Mouse (Mus musculus) brain, embryonic 14.5 days (tissue): ENCODE measurements at regions not wholly inside any gene's neighbourhood (a gene's known extent, or its start where the extent isn't known, plus 50 kb on each side); places are given as distances from the start of the nearest gene placed in this dataset.

Experiments
- CTCF ChIP-seq: fragments of 200-500 bp; IDR thresholded peaks from 2 replicates; pipeline ENCODE4 v1.5.1; 2012; ENCODE audit warnings: inconsistent platforms, mild to moderate bottlenecking, moderate library complexity, borderline replicate concordance; ENCODE audit not compliant: insufficient read depth, insufficient read length; ENCODE audit errors: extremely low read depth
- POLR2A ChIP-seq: fragments of 200-500 bp; IDR thresholded peaks from 2 replicates; pipeline ENCODE4 v1.6.1; 2012; ENCODE audit warnings: mild to moderate bottlenecking, inconsistent platforms, borderline replicate concordance; ENCODE audit not compliant: poor library complexity, insufficient read depth, insufficient read length, severe bottlenecking; ENCODE audit errors: extremely low read depth

DNA sequence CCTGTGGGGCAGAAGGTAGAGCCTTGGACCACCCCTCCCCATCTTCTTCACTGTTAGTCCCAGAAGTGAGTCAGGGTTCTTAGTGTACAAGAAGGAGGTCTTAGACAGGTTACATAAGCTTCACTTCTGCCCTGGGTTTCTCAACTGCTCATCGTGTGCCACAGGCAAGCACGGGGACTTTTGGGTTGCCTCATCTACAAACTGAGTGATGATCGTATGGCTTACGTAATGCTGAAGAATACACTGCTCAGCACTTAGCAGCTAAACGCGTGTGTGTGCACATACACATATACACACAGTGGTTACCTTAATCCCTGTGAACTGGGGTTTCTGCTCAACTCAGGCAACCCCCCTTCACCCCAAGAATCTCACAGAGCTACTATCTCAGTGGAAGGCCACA, 163.1 kb upstream of the Zc3h12a start:
- TF ChIP-seq POLR2A (no peak), CTCF (no peak)
